16 mouse cellular contexts compared by ENCODE assay signal in the genomic region with DNA sequence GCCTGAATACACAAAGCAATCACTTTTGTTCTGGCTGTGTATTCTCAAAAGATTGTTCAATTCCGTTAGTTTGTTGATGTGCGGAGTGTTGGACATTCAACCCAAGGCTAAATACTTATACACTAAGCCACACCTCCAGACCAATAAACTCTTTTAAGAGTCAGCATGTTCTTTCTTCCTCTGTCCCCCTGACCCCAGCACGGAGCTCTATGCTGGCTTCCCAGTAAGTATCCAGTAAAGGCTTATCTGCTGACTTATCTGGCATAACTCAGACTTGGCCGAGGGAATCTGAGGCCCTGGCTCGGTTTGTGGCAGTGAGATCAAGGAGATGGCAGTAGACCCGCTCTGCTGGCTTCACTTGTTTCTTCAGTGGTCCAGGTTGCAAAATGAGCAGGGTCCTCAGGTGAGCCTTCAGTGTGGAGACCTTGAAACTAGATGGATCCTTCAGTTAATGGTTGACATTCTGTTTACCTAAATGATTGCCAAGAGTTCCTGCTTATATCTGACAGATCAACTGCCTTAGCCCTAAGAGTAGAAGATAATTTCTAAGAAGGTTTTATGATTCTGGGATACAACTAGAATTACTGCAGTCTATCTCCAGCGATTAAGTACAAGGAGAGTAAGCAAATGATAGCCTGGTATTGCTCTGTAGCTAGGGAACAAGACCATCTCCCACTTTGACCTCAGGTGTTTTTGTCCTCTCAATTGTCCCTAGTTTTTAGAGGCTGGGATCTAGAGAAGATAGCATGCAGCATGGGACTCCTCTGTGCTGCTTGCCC. TPM values are rescaled to one million over a fixed set of nuclear protein-coding genes. Genes with fewer than 3 reads are reported as not detected.
DNase-seq lines count a peak whose midpoint lies in the region; ATAC-seq and TF ChIP-seq lines count a peak whose summit lies in the region.
"Had no signal": no experiment of that assay in that cellular context is flagged by ENCODE, and none has a peak within 500 bp of the region (broad histone marks: within the 10 kb centered on the region; RNA-seq: fewer than 3 reads in every experiment).

A gene (plus strand): TSS at position 189 of the 779 bp plus-strand sequence.

- no peak for TF ChIP-seq POLR2A in cerebellum, adult 2 months (IDR thresholded peaks at IDR 0.05; ENCODE audit: borderline replicate concordance, insufficient read depth, low read length)

- no peak within 1 kb of the TSS for H3K27ac ChIP-seq in cerebellum, adult 2 months (ENCODE audit: insufficient read depth, low read length)
- H3K27ac ChIP-seq in stomach, embryonic 15.5 days = no peak within 1 kb of the TSS
- H3K27ac ChIP-seq: forebrain, embryonic 10.5 days; limb, embryonic 15.5 days; macrophage had no signal

- WGBS in cerebellum, adult 2 months = 76% methylated on average over 7 of the region's 7 CpGs
- WGBS in large intestine, adult 2 months = 33% methylated on average over 7 of the region's 7 CpGs
- WGBS in stomach, embryonic 15.5 days = 65% methylated on average over 7 of the region's 7 CpGs

- no peak within 1 kb of the TSS for H3K4me2 ChIP-seq in stomach, embryonic 15.5 days
- H3K4me2 ChIP-seq: limb, embryonic 15.5 days had no signal

- H3K4me3 ChIP-seq in cerebellum, adult 2 months (replicated peaks; ENCODE audit: insufficient read depth, low read depth, low read length) = no peak within 1 kb of the TSS
- H3K4me3 ChIP-seq in stomach, embryonic 15.5 days (replicated peaks) = 0 out of 2 replicates have a peak within 1 kb of the TSS, but pooled peaks have one; percentile 6
- H3K4me3 ChIP-seq: forebrain, embryonic 10.5 days; limb, embryonic 15.5 days had no signal

- no peaks in the 10 kb centered on the region for H3K36me3 ChIP-seq in stomach, embryonic 15.5 days
- H3K36me3 ChIP-seq: forebrain, embryonic 10.5 days; limb, embryonic 15.5 days had no signal

- no peaks in the 10 kb centered on the region for H3K4me1 ChIP-seq in cerebellum, adult 2 months (ENCODE audit: control insufficient read depth, insufficient read depth, low read length)
- no peaks in the 10 kb centered on the region for H3K4me1 ChIP-seq in stomach, embryonic 15.5 days
- H3K4me1 ChIP-seq: forebrain, embryonic 10.5 days; limb, embryonic 15.5 days had no signal

- no peaks in the 10 kb centered on the region for H3K27me3 ChIP-seq in cerebellum, adult 2 months (ENCODE audit: control insufficient read depth, insufficient read depth, low read length)
- H3K27me3 ChIP-seq in stomach, embryonic 15.5 days (replicated peaks) = no peaks in the 10 kb centered on the region

- H3K9ac ChIP-seq in stomach, embryonic 15.5 days = no peak within 1 kb of the TSS
- H3K9ac ChIP-seq: limb, embryonic 15.5 days had no signal

- ATAC-seq in stomach, embryonic 15.5 days (ENCODE audit: insufficient read depth, low FRiP score, low read depth) = no peak
- ATAC-seq in cerebellum, adult (ENCODE audit: insufficient number of reproducible peaks, low FRiP score, low TSS enrichment) = no peak

- DNase-seq in cerebellum, adult 2 months = no peak
- DNase-seq in cerebellum, adult 11-12 months = no peak
- DNase-seq in layer of hippocampus, postnatal 25 days (ENCODE audit: extremely low spot score in 1 of 2, low spot score in 1 of 2) = no peak
- DNase-seq in layer of hippocampus, adult 9-10 months (ENCODE audit: low spot score) = no peak
- no peak for DNase-seq in large intestine, adult 2 months (ENCODE audit: low read depth, low spot score)
- no peak for DNase-seq in lung, postnatal 10 days
- DNase-seq: cerebellum, postnatal 10 days; midbrain, embryonic 14.5 days; right cerebral cortex, postnatal 14 days; thymus, postnatal 4 days had no signal

- no peak for TF ChIP-seq CTCF in cerebellum, adult 2 months (IDR thresholded peaks at IDR 0.05; ENCODE audit: borderline replicate concordance, insufficient read depth, low read depth, low read length)

- H3K9me3 ChIP-seq in stomach, embryonic 15.5 days = no peaks in the 10 kb centered on the region
- H3K9me3 ChIP-seq: forebrain, embryonic 10.5 days; limb, embryonic 15.5 days had no signal

RNA-seq across cellular contexts. Expression of the gene that starts here (rescaled TPM):
- polyA plus RNA-seq in cerebellum, adult 2 months (2012; rRNA removed) = 69.2 and 83.3 TPM in 2 replicates
- total RNA-seq in layer of hippocampus, postnatal 25 days (2021) = 10 to 100 TPM; 13.2 TPM
- polyA plus RNA-seq in large intestine, adult 2 months (2012; rRNA removed) = 88.4 and 102 TPM in 2 replicates
- 29.2 and 32.0 TPM in 2 replicates for polyA plus RNA-seq in stomach, embryonic 15.5 days (2015; fragmentation: Nextera tagmentation; extraction: Ambion mirVana)
- polyA plus RNA-seq: forebrain, embryonic 10.5 days; heart, postnatal 0 days; macrophage had no signal
